Mouse (Mus musculus) stomach, postnatal 0 days (tissue): ENCODE measurements around the gene Socs7.

Source experiments
- CTCF ChIP-seq: IDR thresholded peaks from 2 replicates; pipeline ENCODE4 v1.5.1; 2016; ENCODE audit warnings: antibody characterized with exemption, low read depth, mild to moderate bottlenecking, moderate library complexity
- EP300 ChIP-seq: optimal IDR thresholded peaks from 2 replicates; pipeline ENCODE3; 2016; ENCODE audit warnings: antibody characterized with exemption

- no peak for TF ChIP-seq CTCF
- no peak for TF ChIP-seq EP300
These were observed 245 bp downstream of the Socs7 start for GRCm38 (mm10) chr11:97362649-97362942.
